Mouse (Mus musculus) hindlimb bud, embryonic 11.5 days (tissue): ENCODE data around the gene Asxl1.
A peak's percentile ranks its signal among the peaks of the same experiment; 100 is the strongest.
"Not testable (repeated sequence)": the region's sequence is repeated elsewhere in the genome, so short reads cannot be mapped to it uniquely, and the experiment has no call there.

Source experiments
- DNase-seq: peaks from one replicate; pipeline ENCODE4 v3.0.0-alpha.2; 2012; ENCODE audit warnings: low read depth, low spot score; ENCODE audit errors: extremely low spot score

Asxl1 gene

GRCm38 (mm10) chr2:153343191-153343590, 2.4 kb upstream of the Asxl1 start:
- DNase-seq = no peak

- no peak for DNase-seq
These were observed 567 bp upstream of the Asxl1 start for GRCm38 (mm10) chr2:153345071-153345453.

- DNase-seq = peak; percentile 44
These were observed 873 bp downstream of the Asxl1 start for GRCm38 (mm10) chr2:153346221-153347182.

GRCm38 (mm10) chr2:153347183-153347781, 1.7 kb downstream of the Asxl1 start:
- no peak for DNase-seq

GRCm38 (mm10) chr2:153348100-153348831, 2.6 kb downstream of the Asxl1 start:
- DNase-seq = no peak

- DNase-seq = no peak
These were observed 5.0 kb downstream of the Asxl1 start for GRCm38 (mm10) chr2:153350552-153351181.

GRCm38 (mm10) chr2:153354648-153355047, 9.0 kb downstream of the Asxl1 start:
- no peak for DNase-seq

GRCm38 (mm10) chr2:153356784-153357183, 11.2 kb downstream of the Asxl1 start:
- DNase-seq = no peak

- no peak for DNase-seq
These were observed 15.6 kb downstream of the Asxl1 start for GRCm38 (mm10) chr2:153361101-153361710.

GRCm38 (mm10) chr2:153364531-153364930, 18.9 kb downstream of the Asxl1 start:
- not testable (repeated sequence) for DNase-seq

- DNase-seq = no peak
These were observed 25.2 kb downstream of the Asxl1 start for GRCm38 (mm10) chr2:153370871-153371270.

- no peak for DNase-seq
These were observed 29.8 kb downstream of the Asxl1 start for GRCm38 (mm10) chr2:153375380-153375779.

- DNase-seq = no peak
These were observed 34.9 kb downstream of the Asxl1 start for GRCm38 (mm10) chr2:153380479-153380878.

- DNase-seq = no peak
These were observed 44.2 kb downstream of the Asxl1 start for GRCm38 (mm10) chr2:153389831-153390230.

- DNase-seq = no peak
These were observed 47.4 kb downstream of the Asxl1 start for GRCm38 (mm10) chr2:153393045-153393444.

GRCm38 (mm10) chr2:153397790-153398515, 52.3 kb downstream of the Asxl1 start:
- DNase-seq = no peak

- DNase-seq = no peak
These were observed 53.5 kb downstream of the Asxl1 start for GRCm38 (mm10) chr2:153399166-153399565.

- no peak for DNase-seq
These were observed 58.4 kb downstream of the Asxl1 start for GRCm38 (mm10) chr2:153404062-153404461.

- DNase-seq = no peak
These were observed 59.3 kb downstream of the Asxl1 start for GRCm38 (mm10) chr2:153404882-153405281.

- no peak for DNase-seq
These were observed 61.3 kb downstream of the Asxl1 start for GRCm38 (mm10) chr2:153406882-153407281.
